Mouse (Mus musculus) MEL (cell line): ENCODE measurements around the gene Gramd4.

ENCODE experiments used
- CTCF ChIP-seq, 3 experiments: IDR thresholded peaks in 2 of 3; conservative IDR thresholded peaks in 1 of 3; 2 replicates each; pipeline ENCODE4 v1.5.1; 2011 to 2012; ENCODE audit warnings: low read length in 3 of 3, low read depth in 2 of 3, mild to moderate bottlenecking in 2 of 3, improper control_type of control experiment in 1 of 3, inconsistent platforms in 1 of 3, mixed read lengths in 1 of 3, moderate library complexity in 1 of 3; ENCODE audit not compliant: control insufficient read depth in 1 of 3, insufficient read depth in 1 of 3, poor library complexity in 1 of 3, severe bottlenecking in 1 of 3
- E2F4 ChIP-seq: IDR thresholded peaks from 2 replicates; pipeline ENCODE4 v1.6.1; 2011; ENCODE audit warnings: low read depth, low read length, improper control_type of control experiment, borderline replicate concordance
- EP300 ChIP-seq, 2 experiments: IDR thresholded peaks; 2 replicates each; pipeline ENCODE4 v1.6.1; 2011; ENCODE audit warnings: improper control_type of control experiment in 2 of 2, low read length in 2 of 2, low read depth in 1 of 2, mild to moderate bottlenecking in 1 of 2

DNA sequence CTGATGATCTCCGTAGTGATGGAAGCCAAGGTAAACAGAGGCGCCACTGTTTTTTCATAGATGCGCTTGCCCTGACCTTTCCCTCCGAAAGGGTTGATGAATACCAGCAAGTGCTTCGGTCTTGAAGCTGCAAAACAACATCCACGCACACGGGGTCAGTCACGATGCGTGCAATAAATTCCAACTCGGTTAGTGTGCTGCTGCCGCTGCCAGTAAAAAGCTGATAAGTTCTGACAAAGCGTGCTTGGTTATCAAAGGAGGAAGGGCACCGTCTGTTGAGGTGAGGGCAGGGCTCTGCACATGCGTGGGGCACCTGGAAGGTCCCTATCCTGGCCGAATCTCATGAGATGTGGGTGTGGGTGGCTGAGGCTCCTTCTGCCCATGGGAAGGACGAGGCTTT, 101.6 kb downstream of the Gramd4 start:
- TF ChIP-seq E2F4 (no peak), EP300 (IDR thresholded peaks at IDR 0.05; ENCODE audit: low read depth in 1 of 2, low read length in 2 of 2) (no peak; a peak in 1 of 4 replicates), CTCF (IDR thresholded peaks at IDR 0.05 in 2 of 3, conservative IDR thresholded peaks at IDR 0.05 in 1 of 3; ENCODE audit: control insufficient read depth in 1 of 3, insufficient read depth in 1 of 3, low read depth in 2 of 3, low read length in 3 of 3, poor library complexity in 1 of 3, severe bottlenecking in 1 of 3) (peak in 1 of 3 experiments; percentile 52; a peak in 2 of 6 replicates)
